Mouse (Mus musculus) macrophage (primary cell): ENCODE measurements around the gene Col3a1. TPM values are rescaled to one million over a fixed set of nuclear protein-coding genes. Genes with fewer than 3 reads are reported as not detected.

Experiments used
- H3K27ac ChIP-seq: fragments of 350-480 bp; formaldehyde crosslinking; 2 replicates; pipeline ENCODE4 v1.9.0; 2021
- H3K36me3 ChIP-seq: fragments of 350-480 bp; formaldehyde crosslinking; 2 replicates; pipeline ENCODE4 v1.9.0; 2021; ENCODE audit errors: inconsistent target
- H3K4me3 ChIP-seq: fragments of 350-480 bp; formaldehyde crosslinking; 2 replicates; pipeline ENCODE4 v1.9.0; 2021; ENCODE audit errors: inconsistent target
- H3K79me2 ChIP-seq: fragments of 350-480 bp; formaldehyde crosslinking; 2 replicates; pipeline ENCODE4 v1.9.0; 2021; ENCODE audit errors: inconsistent target
- WGBS: methylation state at CpG from one replicate; pipeline ENCODE4 v1.1.7; 2026; ENCODE audit warnings: inconsistent platforms; ENCODE audit not compliant: missing documents; 5-methylcytosine and 5-hydroxymethylcytosine counted together
- polyA plus RNA-seq: library from polyadenylated mRNA; stranded (reverse); fragments of 250-400 nt; gene quantifications from 3 replicates; pipeline ENCODE4 v1.2.4, GENCODE M21; 2018; ENCODE audit warnings: inconsistent platforms

The Col3a1 gene
- polyA plus RNA-seq, 1 experiment from 2014 or later: 0.10 TPM

DNA sequence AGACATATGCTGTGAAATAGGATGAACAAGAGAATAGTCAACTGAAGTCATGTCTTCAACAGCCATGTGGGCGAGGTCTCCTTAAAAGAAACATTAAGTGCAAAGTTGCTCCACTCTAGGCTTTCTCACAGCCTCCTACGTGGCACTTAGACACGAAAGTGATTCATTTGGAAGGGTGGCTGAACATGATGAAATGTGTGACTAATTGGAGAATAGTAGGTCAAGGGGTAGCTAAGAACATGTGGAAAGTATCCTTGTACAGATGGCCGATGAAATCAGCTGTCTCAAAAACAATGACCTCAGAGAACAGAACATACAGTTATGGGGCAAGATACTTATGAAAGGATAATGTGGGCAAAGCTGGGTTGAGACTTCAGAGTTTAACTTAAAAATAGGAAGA lies 44.6 kb downstream of the Col3a1 start:
- 97% methylated on average over 4 of the region's 4 CpGs for WGBS
- Histone ChIP-seq H3K36me3 (no peaks in the 10 kb centered on the region), H3K27ac (no peak overlapping the region), H3K79me2 (no peaks in the 10 kb centered on the region), H3K4me3 (no peak overlapping the region)

DNA sequence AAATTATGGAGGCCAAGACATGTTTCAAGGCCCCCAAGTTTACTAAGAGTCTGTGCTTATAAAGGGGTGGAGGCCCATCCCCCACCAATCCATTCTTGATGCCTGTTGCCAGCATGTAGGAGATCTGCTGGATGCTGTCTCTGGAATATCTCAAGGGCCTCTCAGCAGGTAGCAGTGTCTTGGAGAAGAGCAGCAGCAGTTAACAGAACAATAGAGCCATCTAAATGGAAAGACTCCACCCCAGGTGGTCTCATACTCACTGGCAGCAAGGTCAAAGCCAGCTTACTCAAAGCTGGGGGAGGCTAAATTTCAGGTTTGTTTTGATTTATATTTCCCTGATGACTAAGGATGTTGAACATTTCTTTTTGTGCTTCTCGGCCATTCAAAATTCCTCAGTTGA lies 46.7 kb downstream of the Col3a1 start:
- H3K79me2 ChIP-seq: no peaks in the 10 kb centered on the region
- no peak overlapping the region for H3K27ac ChIP-seq
- H3K4me3 ChIP-seq: no peak overlapping the region
- 86% methylated on average over 1 of the region's 1 CpGs for WGBS
- no peaks in the 10 kb centered on the region for H3K36me3 ChIP-seq

DNA sequence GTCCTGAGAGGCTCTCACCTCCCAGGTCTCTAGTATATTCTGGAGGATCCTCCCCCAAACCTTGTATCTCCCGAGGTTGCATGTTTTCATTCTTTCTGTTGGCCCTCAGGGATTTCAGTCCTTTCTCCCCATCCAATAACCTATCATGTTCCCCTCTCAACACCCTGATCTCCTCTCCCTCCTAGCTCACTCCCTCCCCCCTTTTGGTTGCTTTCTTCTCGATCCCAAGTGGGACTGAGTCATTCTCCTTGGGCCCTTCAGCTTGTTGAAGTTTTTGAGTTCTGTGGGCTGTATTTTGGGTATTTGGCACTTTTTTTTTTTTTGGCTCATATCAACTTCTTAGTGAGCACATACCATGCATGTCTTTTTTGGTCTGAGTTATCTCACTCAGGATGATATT lies 47.8 kb downstream of the Col3a1 start:
- no peaks in the 10 kb centered on the region for H3K79me2 ChIP-seq
- H3K36me3 ChIP-seq: no peaks in the 10 kb centered on the region
- WGBS: 86% methylated on average over 2 of the region's 2 CpGs
- H3K27ac ChIP-seq: no peak overlapping the region
- H3K4me3 ChIP-seq: no peak overlapping the region

DNA sequence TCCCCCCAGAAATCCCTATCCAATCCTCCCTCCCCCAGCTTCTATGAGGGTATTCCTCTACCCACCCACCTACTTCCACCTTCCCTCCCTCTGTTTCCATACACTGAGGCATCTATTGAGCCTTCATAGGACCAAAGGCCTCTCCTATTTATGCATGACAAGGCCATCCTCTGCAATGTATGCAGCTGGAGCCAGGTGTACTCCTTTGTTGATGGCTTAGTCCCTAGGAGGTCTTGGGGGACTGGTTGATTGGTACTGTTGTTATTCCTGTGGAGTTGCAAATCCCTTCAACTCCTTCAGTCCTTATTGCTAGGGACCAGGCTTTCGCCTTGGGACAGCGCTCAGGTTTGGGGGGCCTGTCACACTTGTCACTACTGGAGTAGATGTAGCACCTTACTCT lies 48.3 kb downstream of the Col3a1 start:
- WGBS: 100% methylated on average over 2 of the region's 2 CpGs
- Histone ChIP-seq H3K27ac (no peak overlapping the region), H3K36me3 (no peaks in the 10 kb centered on the region), H3K79me2 (no peaks in the 10 kb centered on the region), H3K4me3 (no peak overlapping the region)

DNA sequence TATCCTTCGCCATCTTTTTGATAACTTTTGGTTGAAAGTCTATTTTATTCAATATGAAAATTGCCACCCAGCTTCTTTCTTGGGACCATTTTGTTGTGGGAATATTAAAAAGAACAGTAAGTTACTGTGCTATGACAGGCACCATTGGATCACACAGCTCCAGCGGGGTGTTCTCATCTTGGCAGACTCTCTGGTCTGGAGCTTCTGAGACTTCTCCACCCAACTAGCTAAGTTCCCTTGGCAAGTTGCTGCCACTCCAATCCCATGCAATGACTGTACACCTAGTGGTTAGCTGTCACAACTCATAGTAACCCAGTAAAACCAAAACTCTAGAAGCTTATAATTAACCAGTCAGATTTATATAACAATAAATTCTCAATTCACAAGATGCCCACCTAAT lies 51.9 kb downstream of the Col3a1 start:
- Histone ChIP-seq H3K4me3 (no peak overlapping the region), H3K27ac (no peak overlapping the region), H3K36me3 (no peaks in the 10 kb centered on the region), H3K79me2 (no peaks in the 10 kb centered on the region)
- WGBS: 100% methylated on average over 2 of the region's 2 CpGs

DNA sequence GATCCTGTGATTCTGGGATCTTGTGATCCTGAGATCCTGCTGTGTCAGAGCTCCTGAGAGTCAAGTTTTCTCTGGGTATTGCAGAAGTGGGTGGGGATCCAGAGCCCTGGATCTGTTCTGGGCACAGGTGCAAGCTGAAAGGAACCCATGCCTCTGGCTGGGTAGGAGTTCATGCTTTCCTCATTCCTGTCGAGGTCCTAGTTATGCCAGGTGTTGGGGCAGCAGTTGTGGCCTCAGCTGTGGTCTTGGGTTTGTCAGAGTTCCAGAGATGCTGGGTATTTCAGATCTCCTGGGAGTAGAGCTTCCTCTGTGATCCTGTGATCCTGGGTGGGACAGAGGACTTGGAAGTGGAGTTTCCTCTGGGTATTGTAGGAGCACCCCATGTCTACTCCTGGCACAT lies 54.1 kb downstream of the Col3a1 start:
- Histone ChIP-seq H3K27ac (no peak overlapping the region), H3K4me3 (no peak overlapping the region), H3K36me3 (no peaks in the 10 kb centered on the region), H3K79me2 (no peaks in the 10 kb centered on the region)
- 50% methylated on average over 1 of the region's 1 CpGs for WGBS

DNA sequence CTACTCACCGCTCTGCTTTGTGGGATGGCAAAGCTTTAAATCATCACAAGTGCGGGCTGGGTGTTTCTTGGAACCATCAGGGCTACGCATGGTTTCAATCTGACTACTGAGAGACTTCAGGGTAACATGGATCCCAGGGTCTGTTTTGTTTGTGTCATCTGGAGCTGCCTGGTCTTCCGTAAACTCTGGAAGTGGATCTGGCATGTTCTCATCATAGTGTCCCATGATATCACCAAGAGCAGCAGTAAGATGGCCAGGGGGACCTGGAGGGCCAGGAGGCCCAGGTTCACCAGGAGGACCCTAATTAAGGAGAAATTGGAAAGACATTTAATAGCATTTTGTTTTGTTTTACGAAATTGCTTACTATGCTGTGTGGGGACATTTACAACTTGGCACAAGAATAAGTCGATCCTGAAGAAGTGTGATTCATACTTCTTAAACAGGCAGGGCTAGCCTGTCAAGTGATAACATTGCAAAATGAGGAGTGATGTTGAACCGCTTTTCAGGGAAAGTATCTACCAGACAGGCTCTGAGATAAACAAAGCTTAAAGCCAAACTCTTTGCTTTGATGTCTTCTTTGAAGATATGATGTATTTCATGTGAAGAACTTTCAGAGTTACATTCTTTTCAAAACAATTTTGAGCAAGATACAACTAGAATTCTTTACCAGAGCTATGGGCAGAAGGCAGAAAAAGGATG lies 68.8 kb downstream of the Col3a1 start:
- Histone ChIP-seq H3K36me3 (no peaks in the 10 kb centered on the region), H3K27ac (no peak overlapping the region), H3K4me3 (no peak overlapping the region), H3K79me2 (no peaks in the 10 kb centered on the region)
- WGBS: 82% methylated on average over 7 of the region's 7 CpGs

DNA sequence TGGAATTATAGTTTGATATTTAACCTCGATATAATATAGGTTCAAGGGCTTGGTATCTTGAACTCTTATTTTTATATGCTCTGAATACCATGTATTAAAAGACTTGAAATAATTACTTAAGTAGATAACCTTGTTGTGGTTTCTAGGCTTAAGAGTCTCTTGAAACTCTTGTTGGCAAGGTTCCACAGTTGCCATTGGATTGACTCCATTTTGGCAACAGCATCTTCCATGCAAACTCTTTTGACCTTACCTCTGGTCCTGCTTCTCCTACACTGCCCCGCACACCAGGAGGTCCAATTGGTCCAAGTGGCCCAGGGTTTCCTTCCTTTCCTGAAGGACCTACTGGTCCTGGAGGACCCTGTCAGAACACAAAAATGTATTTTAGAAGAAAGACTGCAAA lies 70.5 kb downstream of the Col3a1 start:
- no peaks in the 10 kb centered on the region for H3K36me3 ChIP-seq
- H3K4me3 ChIP-seq: no peak overlapping the region
- no peaks in the 10 kb centered on the region for H3K79me2 ChIP-seq
- H3K27ac ChIP-seq: no peak overlapping the region
- WGBS: 97% methylated on average over 2 of the region's 2 CpGs

Other genes with a start within 250 kb of the Col3a1 start
- gene Col5a2, start 191.7 kb downstream of the Col3a1 start, polyA plus RNA-seq: 0.07 to 0.26 TPM in 2 of 3 replicates, not detected in the other